Mouse (Mus musculus): ENCODE measurements at regions not wholly inside any gene's neighbourhood (a gene's known extent, or its start where the extent isn't known, plus 50 kb on each side); places are given as distances from the start of the nearest gene placed in this dataset.
A peak's percentile ranks its signal among the peaks of the same experiment; 100 is the strongest.

- Histone ChIP-seq H3K9me3 (replicated peaks; ENCODE audit: low read length) (no peaks in the 10 kb centered on the region), H3K27me3 (ENCODE audit: insufficient read depth, low read length) (no peaks in the 10 kb centered on the region), H3K9ac (ENCODE audit: low read depth, low read length) (no peak overlapping the region), H3K4me3 (replicated peaks; ENCODE audit: low read depth, low read length) (no peak overlapping the region), H3K4me1 (replicated peaks; ENCODE audit: insufficient read depth, low read length) (no peaks in the 10 kb centered on the region), H3K4me2 (ENCODE audit: low read length) (no peak overlapping the region), H3K36me3 (ENCODE audit: insufficient read depth, low read length) (no peaks in the 10 kb centered on the region), H3K27ac (no peak overlapping the region)
- peak; percentile 21 for DNase-seq (ENCODE audit: low spot score)
- TF ChIP-seq CTCF (IDR thresholded peaks at IDR 0.05; ENCODE audit: low read depth): no peak
- ATAC-seq (replicated peaks; ENCODE audit: low FRiP score, low read depth): no peak
- 72% methylated on average over 3 of the region's 3 CpGs for WGBS
Measured at GRCm38 (mm10) chr3:148641581-148641980, 348.8 kb downstream of the Adgrl2 start.

DNA sequence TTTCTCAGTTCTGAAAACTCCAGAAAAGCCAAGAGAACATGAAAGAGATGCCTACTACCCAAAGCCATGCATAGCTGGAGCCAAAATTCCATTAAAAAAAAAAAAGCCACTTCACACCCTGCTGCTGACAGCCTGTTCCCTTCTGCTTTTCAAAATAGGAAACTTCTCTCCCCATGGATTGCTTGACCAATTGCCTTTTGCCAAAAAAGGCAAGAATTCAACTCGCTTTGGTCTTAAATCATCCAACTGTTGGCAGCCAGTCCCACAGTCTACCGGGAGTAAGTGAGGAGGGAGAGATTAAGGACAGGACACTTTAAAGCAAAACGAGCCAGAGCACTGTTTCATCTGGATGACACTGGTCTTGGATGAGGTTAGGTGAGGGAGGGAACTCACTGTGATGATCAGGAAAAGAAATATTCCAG lies 349.7 kb downstream of the Adgrl2 start:
- no peaks in the 10 kb centered on the region for H3K9me3 ChIP-seq (replicated peaks; ENCODE audit: low read length)
- WGBS: 8% methylated on average over 3 of the region's 3 CpGs
- no peaks in the 10 kb centered on the region for H3K4me1 ChIP-seq (replicated peaks; ENCODE audit: insufficient read depth, low read length)
- no peak overlapping the region for H3K9ac ChIP-seq (ENCODE audit: low read depth, low read length)
- no peak for TF ChIP-seq CTCF (IDR thresholded peaks at IDR 0.05; ENCODE audit: low read depth)
- H3K27me3 ChIP-seq (ENCODE audit: insufficient read depth, low read length): no peaks in the 10 kb centered on the region
- peak; percentile 76 for DNase-seq (ENCODE audit: low spot score)
- H3K4me2 ChIP-seq (ENCODE audit: low read length): no peak overlapping the region
- H3K27ac ChIP-seq: no peak overlapping the region
- no peaks in the 10 kb centered on the region for H3K36me3 ChIP-seq (ENCODE audit: insufficient read depth, low read length)
- no peak for ATAC-seq (replicated peaks; ENCODE audit: low FRiP score, low read depth)
- no peak overlapping the region for H3K4me3 ChIP-seq (replicated peaks; ENCODE audit: low read depth, low read length)

DNA sequence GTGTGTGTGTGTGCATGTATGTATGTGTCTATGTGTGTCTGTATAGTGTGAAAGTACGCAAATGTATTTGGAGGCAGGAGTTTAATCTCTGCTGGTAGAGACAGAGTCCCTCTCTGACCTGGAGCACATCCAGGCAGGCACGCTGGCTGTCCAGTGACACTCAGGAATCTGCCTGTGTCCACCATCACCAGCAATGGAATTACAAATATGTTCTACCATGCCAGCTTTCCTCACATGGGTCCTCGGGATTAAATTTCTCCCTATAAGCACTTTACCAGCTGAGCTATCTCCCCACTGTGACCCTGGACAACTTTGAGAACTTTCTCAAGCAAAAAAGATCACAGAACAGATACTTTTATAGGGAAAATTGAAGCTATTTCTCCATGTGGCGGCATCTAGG lies 355.3 kb downstream of the Adgrl2 start:
- no peak for ATAC-seq (replicated peaks; ENCODE audit: low FRiP score, low read depth)
- 73% methylated on average over 4 of the region's 4 CpGs for WGBS
- Histone ChIP-seq H3K9me3 (replicated peaks; ENCODE audit: low read length) (no peaks in the 10 kb centered on the region), H3K27ac (no peak overlapping the region), H3K27me3 (ENCODE audit: insufficient read depth, low read length) (no peaks in the 10 kb centered on the region), H3K36me3 (ENCODE audit: insufficient read depth, low read length) (no peaks in the 10 kb centered on the region), H3K4me3 (replicated peaks; ENCODE audit: low read depth, low read length) (no peak overlapping the region), H3K4me1 (replicated peaks; ENCODE audit: insufficient read depth, low read length) (no peaks in the 10 kb centered on the region), H3K4me2 (ENCODE audit: low read length) (no peak overlapping the region), H3K9ac (ENCODE audit: low read depth, low read length) (no peak overlapping the region)
- TF ChIP-seq CTCF (IDR thresholded peaks at IDR 0.05; ENCODE audit: low read depth): no peak
- peak; percentile 27 for DNase-seq (ENCODE audit: low spot score)

- H3K4me2 ChIP-seq (ENCODE audit: low read length): no peak overlapping the region
- H3K9ac ChIP-seq (ENCODE audit: low read depth, low read length): no peak overlapping the region
- no peak for TF ChIP-seq CTCF (IDR thresholded peaks at IDR 0.05; ENCODE audit: low read depth)
- 52% methylated on average over 3 of the region's 3 CpGs for WGBS
- ATAC-seq (replicated peaks; ENCODE audit: low FRiP score, low read depth) (no peak), DNase-seq (ENCODE audit: low spot score) (no peak)
- no peaks in the 10 kb centered on the region for H3K4me1 ChIP-seq (replicated peaks; ENCODE audit: insufficient read depth, low read length)
- no peaks in the 10 kb centered on the region for H3K36me3 ChIP-seq (ENCODE audit: insufficient read depth, low read length)
- H3K27ac ChIP-seq: no peak overlapping the region
- no peak overlapping the region for H3K4me3 ChIP-seq (replicated peaks; ENCODE audit: low read depth, low read length)
- H3K27me3 ChIP-seq (ENCODE audit: insufficient read depth, low read length): no peaks in the 10 kb centered on the region
- no peaks in the 10 kb centered on the region for H3K9me3 ChIP-seq (replicated peaks; ENCODE audit: low read length)
Measured at GRCm38 (mm10) chr3:148634352-148634751, 356.0 kb downstream of the Adgrl2 start.

DNA sequence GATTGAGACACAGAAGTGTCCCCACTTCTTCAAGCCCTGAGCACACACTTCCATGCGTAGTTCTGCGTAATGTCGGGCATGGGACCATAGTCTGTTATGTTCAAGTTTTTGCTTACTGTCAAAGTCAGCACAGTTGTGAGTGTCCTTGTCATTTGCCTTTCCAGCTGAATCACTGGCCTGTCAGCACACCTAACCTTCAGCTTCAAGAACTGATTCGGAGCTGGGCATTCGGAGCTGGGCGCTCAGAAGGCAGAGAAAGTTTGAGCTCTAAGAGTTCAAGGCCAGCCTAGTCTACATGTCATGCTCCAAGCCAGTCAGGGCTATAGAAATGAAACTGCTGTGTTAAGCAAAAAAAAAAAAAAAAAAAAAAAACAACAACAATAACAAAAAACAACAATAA lies 357.1 kb downstream of the Adgrl2 start:
- H3K4me2 ChIP-seq (ENCODE audit: low read length): no peak overlapping the region
- H3K4me3 ChIP-seq (replicated peaks; ENCODE audit: low read depth, low read length): no peak overlapping the region
- no peaks in the 10 kb centered on the region for H3K4me1 ChIP-seq (replicated peaks; ENCODE audit: insufficient read depth, low read length)
- H3K9me3 ChIP-seq (replicated peaks; ENCODE audit: low read length): no peaks in the 10 kb centered on the region
- no peak overlapping the region for H3K27ac ChIP-seq
- H3K27me3 ChIP-seq (ENCODE audit: insufficient read depth, low read length): no peaks in the 10 kb centered on the region
- no peak overlapping the region for H3K9ac ChIP-seq (ENCODE audit: low read depth, low read length)
- no peak for TF ChIP-seq CTCF (IDR thresholded peaks at IDR 0.05; ENCODE audit: low read depth)
- 98% methylated on average over 6 of the region's 6 CpGs for WGBS
- no peaks in the 10 kb centered on the region for H3K36me3 ChIP-seq (ENCODE audit: insufficient read depth, low read length)
- ATAC-seq (replicated peaks; ENCODE audit: low FRiP score, low read depth): no peak
- no peak for DNase-seq (ENCODE audit: low spot score)

- Histone ChIP-seq H3K9me3 (replicated peaks; ENCODE audit: low read length) (no peaks in the 10 kb centered on the region), H3K4me3 (replicated peaks; ENCODE audit: low read depth, low read length) (no peak overlapping the region), H3K36me3 (ENCODE audit: insufficient read depth, low read length) (no peaks in the 10 kb centered on the region), H3K27me3 (ENCODE audit: insufficient read depth, low read length) (no peaks in the 10 kb centered on the region), H3K4me2 (ENCODE audit: low read length) (no peak overlapping the region), H3K27ac (no peak overlapping the region), H3K9ac (ENCODE audit: low read depth, low read length) (no peak overlapping the region), H3K4me1 (replicated peaks; ENCODE audit: insufficient read depth, low read length) (no peaks in the 10 kb centered on the region)
- TF ChIP-seq CTCF (IDR thresholded peaks at IDR 0.05; ENCODE audit: low read depth): no peak
- DNase-seq (ENCODE audit: low spot score): no peak
- WGBS: 75% methylated on average over 2 of the region's 2 CpGs
- no peak for ATAC-seq (replicated peaks; ENCODE audit: low FRiP score, low read depth)
Measured at GRCm38 (mm10) chr3:148632449-148632848, 357.9 kb downstream of the Adgrl2 start.
